Mouse (Mus musculus): Measurements from ENCODE around the gene Tmtc1. TPM values are rescaled to one million over a fixed set of nuclear protein-coding genes. Genes with fewer than 3 reads are reported as not detected.

The Tmtc1 gene
- polyA plus RNA-seq, 1 experiment from 2014 or later = 2.9 TPM

- Histone ChIP-seq H3K4me1 (peaks cover 2% of the 10 kb centered on the region; the same call in 1 of the 2 replicates), H3K27ac (no peak overlapping the region), H3K4me3 (no peak overlapping the region), H3K9ac (no peak overlapping the region), H3K36me3 (no peaks in the 10 kb centered on the region), H3K4me2 (no peak overlapping the region), H3K27me3 (no peaks in the 10 kb centered on the region), H3K9me3 (no peaks in the 10 kb centered on the region)
- WGBS = 77% methylated on average over 2 of the region's 2 CpGs
- no peak for ATAC-seq (ENCODE audit: borderline replicate concordance, extremely low read depth, low FRiP score, low TSS enrichment)
These were observed 225.7 kb downstream of the Tmtc1 start for GRCm38 (mm10) chr6:148218235-148219076.

GRCm38 (mm10) chr6:148216752-148217151, 227.4 kb downstream of the Tmtc1 start:
- no peak overlapping the region for H3K4me2 ChIP-seq
- H3K4me1 ChIP-seq = peaks cover 7% of the 10 kb centered on the region; the same call in 1 of the 2 replicates
- H3K27ac ChIP-seq = no peak overlapping the region
- H3K27me3 ChIP-seq = no peaks in the 10 kb centered on the region
- no peaks in the 10 kb centered on the region for H3K36me3 ChIP-seq
- ATAC-seq (ENCODE audit: borderline replicate concordance, extremely low read depth, low FRiP score, low TSS enrichment) = no peak
- H3K9me3 ChIP-seq = no peaks in the 10 kb centered on the region
- H3K9ac ChIP-seq = no peak overlapping the region
- H3K4me3 ChIP-seq = no peak overlapping the region
- WGBS = 78% methylated on average over 4 of the region's 4 CpGs

- Histone ChIP-seq H3K4me2 (no peak overlapping the region), H3K27ac (no peak overlapping the region), H3K27me3 (no peaks in the 10 kb centered on the region), H3K4me3 (no peak overlapping the region), H3K4me1 (peaks cover 17% of the 10 kb centered on the region), H3K9ac (no peak overlapping the region), H3K9me3 (no peaks in the 10 kb centered on the region), H3K36me3 (no peaks in the 10 kb centered on the region)
- WGBS = 3% methylated on average over 5 of the region's 5 CpGs
- no peak for ATAC-seq (ENCODE audit: borderline replicate concordance, extremely low read depth, low FRiP score, low TSS enrichment)
These were observed 229.4 kb downstream of the Tmtc1 start for GRCm38 (mm10) chr6:148214765-148215164.

GRCm38 (mm10) chr6:148211897-148212680, 232.1 kb downstream of the Tmtc1 start, which contains the start of gene Ergic2:
TSS of gene Ergic2 (minus strand) at chr6:148212374.
- under 1% methylated on average over 61 of the region's 61 CpGs for WGBS

GRCm38 (mm10) chr6:148211391-148211876, 232.8 kb downstream of the Tmtc1 start:
- Histone ChIP-seq H3K27me3 (no peaks in the 10 kb centered on the region), H3K9ac (peak overlapping the region; percentile 99), H3K27ac (peak overlapping the region; percentile 69), H3K36me3 (no peaks in the 10 kb centered on the region; the same call in 1 of the 2 replicates), H3K4me2 (peak overlapping the region; percentile 71), H3K4me1 (peaks cover 17% of the 10 kb centered on the region), H3K9me3 (no peaks in the 10 kb centered on the region), H3K4me3 (peak overlapping the region; percentile 97)
- WGBS = under 1% methylated on average over 51 of the region's 51 CpGs
- ATAC-seq (ENCODE audit: borderline replicate concordance, extremely low read depth, low FRiP score, low TSS enrichment) = peak; percentile 39

More at GRCm38 (mm10) chr6:148211897-148212680, 232.1 kb downstream of the Tmtc1 start, which contains the start of gene Ergic2:
- Histone ChIP-seq H3K4me3 (peak within 1 kb of the TSS; percentile 97), H3K27ac (peak within 1 kb of the TSS; percentile 81), H3K36me3 (no peaks in the 10 kb centered on the region), H3K27me3 (no peaks in the 10 kb centered on the region), H3K4me2 (peak within 1 kb of the TSS; percentile 71), H3K9me3 (no peaks in the 10 kb centered on the region), H3K9ac (peak within 1 kb of the TSS; percentile 99), H3K4me1 (peaks cover 17% of the 10 kb centered on the region)
- peak; percentile 99 for ATAC-seq (ENCODE audit: borderline replicate concordance, extremely low read depth, low FRiP score, low TSS enrichment)

- Histone ChIP-seq H3K27me3 (no peaks in the 10 kb centered on the region), H3K9ac (no peak overlapping the region), H3K4me3 (no peak overlapping the region), H3K27ac (no peak overlapping the region), H3K36me3 (peaks cover 14% of the 10 kb centered on the region), H3K9me3 (no peaks in the 10 kb centered on the region), H3K4me2 (no peak overlapping the region), H3K4me1 (peaks cover 10% of the 10 kb centered on the region; the same call in 1 of the 2 replicates)
- no peak for ATAC-seq (ENCODE audit: borderline replicate concordance, extremely low read depth, low FRiP score, low TSS enrichment)
- 69% methylated on average over 1 of the region's 1 CpGs for WGBS
These were observed 236.7 kb downstream of the Tmtc1 start for GRCm38 (mm10) chr6:148207522-148207921.

GRCm38 (mm10) chr6:148205134-148205533, 239.1 kb downstream of the Tmtc1 start:
- Histone ChIP-seq H3K27me3 (no peaks in the 10 kb centered on the region), H3K27ac (no peak overlapping the region), H3K4me2 (no peak overlapping the region), H3K9me3 (no peaks in the 10 kb centered on the region), H3K4me3 (no peak overlapping the region), H3K36me3 (peaks cover 32% of the 10 kb centered on the region), H3K4me1 (peaks cover under 1% of the 10 kb centered on the region; the same call in 1 of the 2 replicates), H3K9ac (no peak overlapping the region)
- WGBS = 80% methylated on average over 1 of the region's 1 CpGs
- no peak for ATAC-seq (ENCODE audit: borderline replicate concordance, extremely low read depth, low FRiP score, low TSS enrichment)

GRCm38 (mm10) chr6:148199729-148200128, 244.5 kb downstream of the Tmtc1 start:
- Histone ChIP-seq H3K27me3 (no peaks in the 10 kb centered on the region), H3K36me3 (peaks cover 51% of the 10 kb centered on the region)
- WGBS = 79% methylated on average over 3 of the region's 3 CpGs

GRCm38 (mm10) chr6:148199177-148199576, 245.0 kb downstream of the Tmtc1 start:
- ATAC-seq (ENCODE audit: borderline replicate concordance, extremely low read depth, low FRiP score, low TSS enrichment) = no peak
- Histone ChIP-seq H3K4me2 (no peak overlapping the region), H3K9me3 (no peaks in the 10 kb centered on the region), H3K27ac (no peak overlapping the region), H3K4me3 (no peak overlapping the region), H3K9ac (no peak overlapping the region), H3K4me1 (no peaks in the 10 kb centered on the region), H3K36me3 (peaks cover 55% of the 10 kb centered on the region), H3K27me3 (no peaks in the 10 kb centered on the region)
- 86% methylated on average over 2 of the region's 2 CpGs for WGBS

More at GRCm38 (mm10) chr6:148199729-148200128, 244.5 kb downstream of the Tmtc1 start:
- H3K9ac ChIP-seq = no peak overlapping the region
- ATAC-seq (ENCODE audit: borderline replicate concordance, extremely low read depth, low FRiP score, low TSS enrichment) = no peak
- no peak overlapping the region for H3K4me2 ChIP-seq
- no peaks in the 10 kb centered on the region for H3K4me1 ChIP-seq
- H3K9me3 ChIP-seq = no peaks in the 10 kb centered on the region
- H3K4me3 ChIP-seq = no peak overlapping the region
- H3K27ac ChIP-seq = no peak overlapping the region

- no peaks in the 10 kb centered on the region for H3K4me1 ChIP-seq
- no peak overlapping the region for H3K4me2 ChIP-seq
- no peak overlapping the region for H3K9ac ChIP-seq
- H3K27ac ChIP-seq = no peak overlapping the region
- H3K9me3 ChIP-seq = no peaks in the 10 kb centered on the region
- no peak overlapping the region for H3K4me3 ChIP-seq
- ATAC-seq (ENCODE audit: borderline replicate concordance, extremely low read depth, low FRiP score, low TSS enrichment) = no peak
- no peaks in the 10 kb centered on the region for H3K27me3 ChIP-seq
- 77% methylated on average over 6 of the region's 6 CpGs for WGBS
- peaks cover 47% of the 10 kb centered on the region for H3K36me3 ChIP-seq
These were observed 250.1 kb downstream of the Tmtc1 start for GRCm38 (mm10) chr6:148193972-148194701.

- no peaks in the 10 kb centered on the region for H3K9me3 ChIP-seq
- H3K4me3 ChIP-seq = no peak overlapping the region
- no peak overlapping the region for H3K27ac ChIP-seq
- peaks cover 76% of the 10 kb centered on the region for H3K36me3 ChIP-seq
- H3K27me3 ChIP-seq = no peaks in the 10 kb centered on the region
- no peaks in the 10 kb centered on the region for H3K4me1 ChIP-seq
- no peak overlapping the region for H3K9ac ChIP-seq
- no peak for ATAC-seq (ENCODE audit: borderline replicate concordance, extremely low read depth, low FRiP score, low TSS enrichment)
- no peak overlapping the region for H3K4me2 ChIP-seq
- 83% methylated on average over 1 of the region's 1 CpGs for WGBS
These were observed 258.5 kb downstream of the Tmtc1 start for GRCm38 (mm10) chr6:148185694-148186093.
